Mouse (Mus musculus): ENCODE data around the gene Oma1. TPM values are rescaled to one million over a fixed set of nuclear protein-coding genes. Genes with fewer than 3 reads are reported as not detected.
A peak's percentile ranks its signal among the peaks of the same experiment; 100 is the strongest.

The Oma1 gene
- total RNA-seq, 4 experiments from 2014 or later: 20.8 to 24.5 (median 21.4) TPM

DNA sequence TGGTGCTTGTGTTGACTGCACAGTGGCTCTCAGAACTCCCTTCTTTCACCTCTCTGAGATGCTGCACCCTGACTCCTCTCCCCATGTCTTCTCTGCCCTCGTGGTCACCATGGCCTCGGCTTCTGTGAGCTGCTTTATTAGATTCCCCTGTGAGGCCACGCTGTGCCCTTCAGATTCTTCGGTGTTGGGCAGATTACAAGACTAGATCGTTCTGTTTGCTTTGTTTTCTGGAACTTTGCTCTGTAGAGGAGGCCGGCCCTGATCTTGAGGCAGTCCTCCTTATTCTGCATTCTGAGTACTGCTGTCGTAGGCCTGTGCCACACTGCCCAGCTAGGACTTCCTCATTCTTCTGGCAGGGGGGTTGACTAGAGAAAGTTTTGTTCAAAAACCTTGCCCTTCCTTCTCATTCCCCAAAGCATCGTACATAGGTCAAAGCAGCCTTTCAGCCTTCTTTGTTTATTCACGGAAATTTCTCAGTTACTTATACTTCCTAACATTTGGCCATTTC is 45.4 kb downstream of the Oma1 start:
- DNase-seq: no peak

- DNase-seq: no peak
Observed at GRCm38 (mm10) chr4:103382171-103382570, 68.6 kb downstream of the Oma1 start.

- DNase-seq: no peak
Observed at GRCm38 (mm10) chr4:103385031-103385430, 71.4 kb downstream of the Oma1 start.

DNA sequence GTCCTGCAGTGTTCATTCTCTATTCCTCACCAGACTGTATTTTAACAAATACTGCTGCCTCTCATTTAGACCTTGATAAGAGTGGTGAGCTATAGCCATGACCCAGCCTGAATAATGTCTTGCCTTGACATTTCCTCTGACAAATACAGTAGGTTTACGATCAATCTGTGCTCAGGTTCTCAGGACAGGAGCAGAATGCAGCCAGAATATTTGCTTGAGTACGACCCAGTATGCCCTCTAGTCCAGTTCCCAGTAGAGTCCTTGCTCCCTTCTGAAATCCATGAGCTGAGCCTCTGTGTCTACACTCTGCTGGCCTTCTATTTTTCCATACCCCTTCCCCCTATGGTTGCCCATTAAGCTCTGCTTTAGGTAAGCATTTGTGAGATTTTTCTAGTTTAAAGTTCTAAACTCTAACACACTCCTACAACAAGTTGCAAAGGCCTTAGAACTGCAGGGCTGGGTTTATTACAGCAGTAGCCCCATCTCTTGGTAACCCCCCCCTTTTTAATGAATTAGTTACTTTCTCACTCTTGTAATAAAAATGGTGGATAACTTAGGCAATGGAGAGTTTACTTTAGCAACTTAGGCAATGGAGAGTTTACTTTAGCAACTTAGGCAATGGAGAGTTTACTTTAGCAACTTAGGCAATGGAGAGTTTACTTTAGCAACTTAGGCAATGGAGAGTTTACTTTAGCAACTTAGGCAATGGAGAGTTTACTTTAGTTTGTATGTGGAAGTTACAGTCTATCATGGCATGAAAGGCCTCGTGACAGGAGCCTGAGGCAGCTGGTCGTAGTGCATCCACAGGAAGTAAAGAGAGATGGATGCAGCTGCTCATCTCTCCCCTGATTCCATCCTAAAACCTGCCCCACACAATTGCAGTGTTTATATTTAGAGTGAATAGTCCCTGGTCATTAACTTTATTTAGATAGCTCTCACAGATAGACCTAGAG is 72.5 kb downstream of the Oma1 start:
- peak; percentile 52 for DNase-seq

- no peak for DNase-seq
Observed at GRCm38 (mm10) chr4:103387292-103387691, 73.7 kb downstream of the Oma1 start.

- DNase-seq: no peak
Observed at GRCm38 (mm10) chr4:103388530-103389178, 75.0 kb downstream of the Oma1 start.

DNA sequence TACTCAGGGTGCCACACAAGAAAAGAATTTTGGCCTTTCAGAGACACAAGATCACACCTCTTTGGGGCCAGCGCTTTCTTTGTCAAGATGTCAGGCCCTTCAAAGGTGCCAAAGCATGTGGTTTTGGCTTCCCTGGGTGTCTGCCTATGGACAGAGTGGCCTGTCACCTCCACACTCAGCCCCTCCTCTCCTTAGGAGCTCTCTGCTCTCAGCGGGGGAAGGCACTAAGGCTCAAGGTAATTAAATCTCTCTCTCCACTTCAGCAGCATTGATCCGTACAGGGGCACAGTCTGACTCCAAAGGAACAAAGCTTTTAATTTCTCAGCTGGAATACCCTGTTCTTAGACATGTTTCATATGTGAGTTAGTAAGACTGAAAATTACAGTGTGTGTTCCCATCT is 76.0 kb downstream of the Oma1 start:
- no peak for DNase-seq

DNA sequence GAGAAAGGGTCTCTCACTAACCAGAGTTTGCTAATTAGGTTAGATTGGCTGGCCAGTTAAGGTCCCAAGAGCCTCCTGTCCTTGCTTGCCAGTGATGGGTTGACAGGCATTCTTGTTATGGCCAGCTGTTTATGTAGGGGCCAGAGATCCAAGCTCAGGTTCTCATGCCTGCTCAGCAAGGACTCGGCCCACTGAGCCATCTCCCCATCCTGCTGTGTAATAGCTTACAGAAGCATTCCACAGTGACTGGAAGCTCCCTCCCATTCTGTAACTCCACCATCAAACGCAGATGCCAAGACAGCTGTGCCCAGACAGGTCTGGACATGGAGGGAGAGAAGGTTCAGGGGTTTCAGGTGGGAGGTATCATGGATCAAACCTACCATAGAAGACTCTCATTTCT is 76.9 kb downstream of the Oma1 start:
- DNase-seq: no peak

- no peak for DNase-seq
Observed at GRCm38 (mm10) chr4:103395066-103395465, 81.5 kb downstream of the Oma1 start.

DNA sequence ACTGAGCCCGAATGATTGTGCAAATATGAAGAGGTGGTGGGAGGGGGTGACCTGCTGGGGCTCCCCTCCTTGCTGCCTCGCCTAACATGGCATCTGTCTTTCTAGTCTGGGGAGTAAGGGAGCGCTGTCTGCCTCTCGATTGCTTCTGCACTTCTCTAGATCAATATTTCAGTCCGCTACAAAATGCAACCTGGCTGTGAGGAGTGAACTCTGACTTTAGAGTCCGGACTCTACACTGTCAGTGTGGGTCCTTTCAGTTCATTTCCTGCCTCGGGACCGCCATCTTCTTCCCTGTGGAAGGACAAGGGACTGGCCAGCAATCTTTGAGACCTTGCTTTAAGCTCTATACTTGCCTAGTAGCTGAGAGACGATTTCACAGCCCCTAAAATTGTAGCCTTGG is 82.3 kb downstream of the Oma1 start:
- DNase-seq: no peak

DNA sequence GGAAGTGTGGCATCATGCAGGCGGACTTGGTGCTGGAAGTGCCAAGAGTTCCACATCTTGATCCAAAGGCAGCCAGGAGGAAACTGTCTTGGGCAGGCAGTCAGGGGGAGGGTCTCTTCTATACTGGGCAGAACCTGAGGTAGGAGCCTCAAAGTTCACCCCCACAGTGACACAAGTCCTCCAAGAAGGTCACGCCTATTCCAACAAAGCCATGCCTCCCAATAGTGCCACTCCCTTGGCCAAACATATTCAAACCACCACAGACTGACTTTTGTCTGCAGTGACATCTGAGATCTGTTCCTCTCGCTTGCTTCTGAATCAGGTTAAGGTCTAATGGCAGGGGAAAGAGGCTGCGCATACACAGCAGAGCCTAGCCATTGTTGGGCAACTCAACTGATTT is 83.3 kb downstream of the Oma1 start:
- DNase-seq: no peak

- no peak for DNase-seq
Observed at GRCm38 (mm10) chr4:103402581-103402980, 89.0 kb downstream of the Oma1 start.

DNA sequence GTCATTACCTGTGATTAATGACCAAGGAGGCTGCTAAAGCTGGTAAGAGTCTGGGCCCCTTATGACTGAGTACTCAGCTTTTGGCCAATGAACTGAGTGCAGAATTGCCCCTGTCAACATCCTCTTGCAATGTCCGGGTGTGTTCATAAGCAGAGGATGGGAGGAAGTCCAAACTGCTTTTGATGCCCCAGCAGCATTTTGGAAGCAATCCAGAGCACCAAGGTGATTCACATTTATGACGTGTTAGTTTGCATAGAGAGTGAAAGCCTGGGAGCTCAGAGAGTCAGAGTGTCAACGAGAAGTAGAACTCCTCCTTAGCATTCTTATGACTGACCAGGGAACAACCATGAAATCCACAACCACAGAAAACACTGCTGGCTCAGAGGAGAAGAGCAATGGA is 91.7 kb downstream of the Oma1 start:
- DNase-seq: no peak

GRCm38 (mm10) chr4:103410217-103410799 is 96.7 kb downstream of the Oma1 start:
- DNase-seq: no peak

Other genes with a start within 250 kb of the Oma1 start
- gene Mier1, start 199.4 kb upstream of the Oma1 start, total RNA-seq (2022): 10 to 100 TPM; 63.1 to 86.2 (median 68.2) TPM
- 1 to 10 TPM; 6.2 to 8.7 (median 7.8) TPM for gene Wdr78, start 199.3 kb upstream of the Oma1 start, total RNA-seq (2022)
- gene Slc35d1, start 98.6 kb upstream of the Oma1 start, total RNA-seq (2022): 10 to 100 TPM; 16.6 to 25.4 (median 20.8) TPM
- gene 4921539E11Rik, start 22.9 kb upstream of the Oma1 start, total RNA-seq (2022): not detected

Data from adrenal gland, adult 8-10 months (tissue).